Mouse (Mus musculus): ENCODE data around the gene Nusap1. TPM values are rescaled to one million over a fixed set of nuclear protein-coding genes. Genes with fewer than 3 reads are reported as not detected.
"Not testable (repeated sequence)": the region's sequence is repeated elsewhere in the genome, so short reads cannot be mapped to it uniquely, and the experiment has no call there.

Nusap1 gene
- polyA plus RNA-seq, 1 experiment from 2014 or later, result 29.6 TPM

GRCm38 (mm10) chr2:119619002-119619401 lies 904 bp downstream of the Nusap1 start:
- peak overlapping the region; percentile 72 for H3K4me2 ChIP-seq (ENCODE audit: low read length)
- not testable (repeated sequence) for H3K27ac ChIP-seq (ENCODE audit: low read length); H3K27me3 ChIP-seq (replicated peaks; ENCODE audit: control insufficient read depth, insufficient read depth, low read length); H3K36me3 ChIP-seq (ENCODE audit: control insufficient read depth, insufficient read depth); H3K9me3 ChIP-seq (ENCODE audit: control insufficient read depth, low read length); ATAC-seq
- peaks cover 12% of the 10 kb centered on the region for H3K4me1 ChIP-seq (replicated peaks; ENCODE audit: control insufficient read depth, insufficient read depth, low read length)
- WGBS, result 7% methylated on average over 6 of the region's 6 CpGs
- H3K4me3 ChIP-seq (replicated peaks; ENCODE audit: low read length), result peak overlapping the region; percentile 58
- H3K9ac ChIP-seq (replicated peaks; ENCODE audit: low read depth, low read length), result peak overlapping the region; percentile 27

GRCm38 (mm10) chr2:119621302-119621701 lies 3.2 kb downstream of the Nusap1 start:
- H3K36me3 ChIP-seq (ENCODE audit: control insufficient read depth, insufficient read depth), result no peaks in the 10 kb centered on the region
- H3K4me3 ChIP-seq (replicated peaks; ENCODE audit: low read length), result no peak overlapping the region
- 98% methylated on average over 2 of the region's 2 CpGs for WGBS
- peaks cover 12% of the 10 kb centered on the region for H3K4me1 ChIP-seq (replicated peaks; ENCODE audit: control insufficient read depth, insufficient read depth, low read length)
- no peak for ATAC-seq
- H3K9me3 ChIP-seq (ENCODE audit: control insufficient read depth, low read length), result no peaks in the 10 kb centered on the region
- no peak overlapping the region for H3K9ac ChIP-seq (replicated peaks; ENCODE audit: low read depth, low read length)
- H3K27ac ChIP-seq (ENCODE audit: low read length), result no peak overlapping the region
- H3K4me2 ChIP-seq (ENCODE audit: low read length), result 0 out of 2 replicates have a peak overlapping the region, but pooled peaks have one; percentile 2
- no peaks in the 10 kb centered on the region for H3K27me3 ChIP-seq (replicated peaks; ENCODE audit: control insufficient read depth, insufficient read depth, low read length)

GRCm38 (mm10) chr2:119636781-119637180 lies 18.7 kb downstream of the Nusap1 start:
- H3K36me3 ChIP-seq (ENCODE audit: control insufficient read depth, insufficient read depth), result 0 out of 2 replicates have a peak, but pooled peaks cover 6% of the 10 kb centered on the region
- no peak overlapping the region for H3K4me3 ChIP-seq (replicated peaks; ENCODE audit: low read length)
- ATAC-seq, result no peak
- WGBS, result 72% methylated on average over 1 of the region's 1 CpGs
- no peaks in the 10 kb centered on the region for H3K27me3 ChIP-seq (replicated peaks; ENCODE audit: control insufficient read depth, insufficient read depth, low read length)
- H3K4me2 ChIP-seq (ENCODE audit: low read length), result no peak overlapping the region
- no peak overlapping the region for H3K9ac ChIP-seq (replicated peaks; ENCODE audit: low read depth, low read length)
- no peak overlapping the region for H3K27ac ChIP-seq (ENCODE audit: low read length)
- H3K4me1 ChIP-seq (replicated peaks; ENCODE audit: control insufficient read depth, insufficient read depth, low read length), result no peaks in the 10 kb centered on the region
- no peaks in the 10 kb centered on the region for H3K9me3 ChIP-seq (ENCODE audit: control insufficient read depth, low read length)

GRCm38 (mm10) chr2:119641214-119641912 lies 23.3 kb downstream of the Nusap1 start:
- Histone ChIP-seq H3K4me1 (replicated peaks; ENCODE audit: control insufficient read depth, insufficient read depth, low read length) (no peaks in the 10 kb centered on the region), H3K9me3 (ENCODE audit: control insufficient read depth, low read length) (no peaks in the 10 kb centered on the region), H3K27me3 (replicated peaks; ENCODE audit: control insufficient read depth, insufficient read depth, low read length) (no peaks in the 10 kb centered on the region), H3K27ac (ENCODE audit: low read length) (no peak overlapping the region), H3K36me3 (ENCODE audit: control insufficient read depth, insufficient read depth) (peaks cover 3% of the 10 kb centered on the region; the same call in 1 of the 2 replicates), H3K9ac (replicated peaks; ENCODE audit: low read depth, low read length) (no peak overlapping the region), H3K4me3 (replicated peaks; ENCODE audit: low read length) (no peak overlapping the region), H3K4me2 (ENCODE audit: low read length) (no peak overlapping the region)
- WGBS, result 93% methylated on average over 5 of the region's 5 CpGs
- ATAC-seq, result no peak

- Histone ChIP-seq H3K4me1 (replicated peaks; ENCODE audit: control insufficient read depth, insufficient read depth, low read length) (no peaks in the 10 kb centered on the region), H3K27me3 (replicated peaks; ENCODE audit: control insufficient read depth, insufficient read depth, low read length) (no peaks in the 10 kb centered on the region), H3K36me3 (ENCODE audit: control insufficient read depth, insufficient read depth) (peaks cover 8% of the 10 kb centered on the region), H3K4me2 (ENCODE audit: low read length) (no peak overlapping the region), H3K27ac (ENCODE audit: low read length) (no peak overlapping the region), H3K9ac (replicated peaks; ENCODE audit: low read depth, low read length) (no peak overlapping the region), H3K9me3 (ENCODE audit: control insufficient read depth, low read length) (no peaks in the 10 kb centered on the region), H3K4me3 (replicated peaks; ENCODE audit: low read length) (no peak overlapping the region)
- WGBS, result 88% methylated on average over 5 of the region's 5 CpGs
- no peak for ATAC-seq
Measured at GRCm38 (mm10) chr2:119644254-119644653, 26.2 kb downstream of the Nusap1 start.

GRCm38 (mm10) chr2:119662220-119663182 lies 44.4 kb downstream of the Nusap1 start, which contains the start of gene Ndufaf1:
Ndufaf1 (minus strand) TSS chr2:119662827.
- Histone ChIP-seq H3K4me1 (replicated peaks; ENCODE audit: control insufficient read depth, insufficient read depth, low read length) (peaks cover 9% of the 10 kb centered on the region), H3K9me3 (ENCODE audit: control insufficient read depth, low read length) (no peaks in the 10 kb centered on the region), H3K36me3 (ENCODE audit: control insufficient read depth, insufficient read depth) (peaks cover 8% of the 10 kb centered on the region), H3K27ac (ENCODE audit: low read length) (no peak within 1 kb of the TSS), H3K4me2 (ENCODE audit: low read length) (peak within 1 kb of the TSS; percentile 85), H3K4me3 (replicated peaks; ENCODE audit: low read length) (peak within 1 kb of the TSS; percentile 69), H3K9ac (replicated peaks; ENCODE audit: low read depth, low read length) (peak within 1 kb of the TSS; percentile 87), H3K27me3 (replicated peaks; ENCODE audit: control insufficient read depth, insufficient read depth, low read length) (no peaks in the 10 kb centered on the region)
- peak; percentile 86 for ATAC-seq
- 1% methylated on average over 44 of the region's 44 CpGs for WGBS

- H3K4me2 ChIP-seq (ENCODE audit: low read length); H3K4me3 ChIP-seq (replicated peaks; ENCODE audit: low read length); H3K36me3 ChIP-seq (ENCODE audit: control insufficient read depth, insufficient read depth); H3K9ac ChIP-seq (replicated peaks; ENCODE audit: low read depth, low read length); ATAC-seq; H3K9me3 ChIP-seq (ENCODE audit: control insufficient read depth, low read length); H3K27ac ChIP-seq (ENCODE audit: low read length); H3K27me3 ChIP-seq (replicated peaks; ENCODE audit: control insufficient read depth, insufficient read depth, low read length); H3K4me1 ChIP-seq (replicated peaks; ENCODE audit: control insufficient read depth, insufficient read depth, low read length): not testable (repeated sequence)
- 76% methylated on average over 17 of the region's 23 CpGs for WGBS
Measured at GRCm38 (mm10) chr2:119665744-119666143, 47.6 kb downstream of the Nusap1 start.

GRCm38 (mm10) chr2:119669010-119669409 lies 50.9 kb downstream of the Nusap1 start:
- Histone ChIP-seq H3K9ac (replicated peaks; ENCODE audit: low read depth, low read length) (no peak overlapping the region), H3K9me3 (ENCODE audit: control insufficient read depth, low read length) (no peaks in the 10 kb centered on the region), H3K36me3 (ENCODE audit: control insufficient read depth, insufficient read depth) (no peaks in the 10 kb centered on the region), H3K27ac (ENCODE audit: low read length) (no peak overlapping the region), H3K27me3 (replicated peaks; ENCODE audit: control insufficient read depth, insufficient read depth, low read length) (peaks cover 3% of the 10 kb centered on the region; the same call in 1 of the 2 replicates), H3K4me3 (replicated peaks; ENCODE audit: low read length) (no peak overlapping the region), H3K4me1 (replicated peaks; ENCODE audit: control insufficient read depth, insufficient read depth, low read length) (no peaks in the 10 kb centered on the region), H3K4me2 (ENCODE audit: low read length) (no peak overlapping the region)
- ATAC-seq, result no peak
- 18% methylated on average over 7 of the region's 7 CpGs for WGBS

Measured in forebrain, embryonic 16.5 days (tissue).